Mouse (Mus musculus): Measurements from ENCODE around the gene Gm21366. TPM values are rescaled to one million over a fixed set of nuclear protein-coding genes. Genes with fewer than 3 reads are reported as not detected.
"Not testable (repeated sequence)": the region's sequence is repeated elsewhere in the genome, so short reads cannot be mapped to it uniquely, and the experiment has no call there.

Gm21366 gene
- polyA plus RNA-seq (2016; fragmentation: Nextera tagmentation; extraction: Ambion mirVana): not detected in 2 replicates

GRCm38 (mm10) chrY:22861156-22861555 lies at the start of gene Gm21366:
Gm21366 (minus strand) TSS chrY:22861256.
- not testable (repeated sequence) for H3K9me3 ChIP-seq; ATAC-seq (ENCODE audit: low FRiP score, low read depth); H3K27me3 ChIP-seq; H3K4me3 ChIP-seq; H3K36me3 ChIP-seq; H3K9ac ChIP-seq (replicated peaks); H3K27ac ChIP-seq (replicated peaks); H3K4me2 ChIP-seq (replicated peaks); H3K4me1 ChIP-seq
- WGBS: no CpG with 5 or more reads among the region's 6 CpGs

Data from midbrain, embryonic 12.5 days (tissue).